Mouse (Mus musculus) stomach, embryonic 14.5 days (tissue): ENCODE results near the gene Tceanc2. TPM values are rescaled to one million over a fixed set of nuclear protein-coding genes. Genes with fewer than 3 reads are reported as not detected.

Experiments
- ATAC-seq: fragments of 200-750 bp; cut with Nextera tagmentation; 2 replicates; pipeline ENCODE4 v1.8.0; 2017; ENCODE audit warnings: low read depth, moderate TSS enrichment; ENCODE audit not compliant: insufficient number of reproducible peaks, insufficient read depth, low FRiP score
- H3K27ac ChIP-seq: fragments of 300-500 bp; sonication (generic); 2 replicates; pipeline ENCODE4 v1.5.1; 2014; ENCODE audit warnings: mild to moderate bottlenecking, low read length, moderate library complexity, mixed read lengths
- H3K27me3 ChIP-seq: fragments of 300-500 bp; sonication (generic); 2 replicates; pipeline ENCODE4 v1.6.1; 2014; ENCODE audit warnings: low read length, control low read depth, mixed read lengths; ENCODE audit not compliant: control insufficient read depth, insufficient read depth
- H3K36me3 ChIP-seq: fragments of 300-500 bp; sonication (generic); 2 replicates; pipeline ENCODE4 v1.6.1; 2014; ENCODE audit warnings: mild to moderate bottlenecking, control low read depth, low read length, moderate library complexity, mixed read lengths; ENCODE audit not compliant: control insufficient read depth, insufficient read depth
- H3K4me1 ChIP-seq: fragments of 300-500 bp; sonication (generic); 2 replicates; pipeline ENCODE4 v1.6.1; 2014; ENCODE audit warnings: low read length, control low read depth, mixed read lengths; ENCODE audit not compliant: control insufficient read depth, insufficient read depth
- H3K4me2 ChIP-seq: fragments of 300-500 bp; sonication (generic); replicated peaks from 2 replicates; pipeline ENCODE4 v1.6.1; 2014; ENCODE audit warnings: low read depth, low read length, control low read depth
- H3K4me3 ChIP-seq: fragments of 300-500 bp; sonication (generic); 2 replicates; pipeline ENCODE4 v1.5.1; 2014; ENCODE audit warnings: low read depth, low read length, control low read depth
- H3K9ac ChIP-seq: fragments of 300-500 bp; sonication (generic); replicated peaks from 2 replicates; pipeline ENCODE4 v1.6.1; 2014; ENCODE audit warnings: low read depth, mild to moderate bottlenecking, control low read depth, low read length, moderate library complexity, mixed read lengths
- H3K9me3 ChIP-seq: fragments of 300-500 bp; sonication (generic); 2 replicates; pipeline ENCODE4 v1.6.1; 2016; ENCODE audit warnings: low read depth, low read length, control low read depth; ENCODE audit not compliant: control insufficient read depth
- WGBS: fragments of 180-500 bp; shearing (Covaris S2); extraction: QIAGEN DNeasy Blood & Tissue Kit; methylation state at CpG from one replicate; pipeline ENCODE4 v1.1.7; 2014; 5-methylcytosine and 5-hydroxymethylcytosine counted together
- polyA plus RNA-seq: library from polyadenylated mRNA; unstranded; fragments of >200 nt; fragmentation: Nextera tagmentation; extraction: Ambion mirVana; gene quantifications from 2 replicates; pipeline ENCODE4 v1.2.1, GENCODE M21; 2014

Tceanc2 gene
- 16.1 and 20.8 TPM in 2 replicates for polyA plus RNA-seq

GRCm38 (mm10) chr4:107178830-107179490 lies at the start of gene Tceanc2:
Gene Tceanc2, minus strand, starts transcription at chr4:107179116.
- Histone ChIP-seq H3K4me1 (peaks cover 24% of the 10 kb centered on the region), H3K27ac (peak within 1 kb of the TSS; percentile 96), H3K4me3 (peak within 1 kb of the TSS; percentile 99), H3K9ac (peak within 1 kb of the TSS; percentile 62), H3K9me3 (no peaks in the 10 kb centered on the region), H3K4me2 (peak within 1 kb of the TSS; percentile 72), H3K27me3 (no peaks in the 10 kb centered on the region), H3K36me3 (peaks cover 5% of the 10 kb centered on the region; the same call in 1 of the 2 replicates)
- under 1% methylated on average over 47 of the region's 47 CpGs for WGBS
- ATAC-seq: peak; percentile 57; the same call in 1 of the 2 replicates

- no peak overlapping the region for H3K27ac ChIP-seq
- no peak overlapping the region for H3K9ac ChIP-seq
- no peak for ATAC-seq
- no peaks in the 10 kb centered on the region for H3K4me1 ChIP-seq
- no peaks in the 10 kb centered on the region for H3K27me3 ChIP-seq
- no peak overlapping the region for H3K4me3 ChIP-seq
- no peaks in the 10 kb centered on the region for H3K36me3 ChIP-seq
- WGBS: 88% methylated on average over 2 of the region's 2 CpGs
- H3K9me3 ChIP-seq: no peaks in the 10 kb centered on the region
- no peak overlapping the region for H3K4me2 ChIP-seq
Measured at GRCm38 (mm10) chr4:107226313-107226712, 47.4 kb upstream of the Tceanc2 start.

DNA sequence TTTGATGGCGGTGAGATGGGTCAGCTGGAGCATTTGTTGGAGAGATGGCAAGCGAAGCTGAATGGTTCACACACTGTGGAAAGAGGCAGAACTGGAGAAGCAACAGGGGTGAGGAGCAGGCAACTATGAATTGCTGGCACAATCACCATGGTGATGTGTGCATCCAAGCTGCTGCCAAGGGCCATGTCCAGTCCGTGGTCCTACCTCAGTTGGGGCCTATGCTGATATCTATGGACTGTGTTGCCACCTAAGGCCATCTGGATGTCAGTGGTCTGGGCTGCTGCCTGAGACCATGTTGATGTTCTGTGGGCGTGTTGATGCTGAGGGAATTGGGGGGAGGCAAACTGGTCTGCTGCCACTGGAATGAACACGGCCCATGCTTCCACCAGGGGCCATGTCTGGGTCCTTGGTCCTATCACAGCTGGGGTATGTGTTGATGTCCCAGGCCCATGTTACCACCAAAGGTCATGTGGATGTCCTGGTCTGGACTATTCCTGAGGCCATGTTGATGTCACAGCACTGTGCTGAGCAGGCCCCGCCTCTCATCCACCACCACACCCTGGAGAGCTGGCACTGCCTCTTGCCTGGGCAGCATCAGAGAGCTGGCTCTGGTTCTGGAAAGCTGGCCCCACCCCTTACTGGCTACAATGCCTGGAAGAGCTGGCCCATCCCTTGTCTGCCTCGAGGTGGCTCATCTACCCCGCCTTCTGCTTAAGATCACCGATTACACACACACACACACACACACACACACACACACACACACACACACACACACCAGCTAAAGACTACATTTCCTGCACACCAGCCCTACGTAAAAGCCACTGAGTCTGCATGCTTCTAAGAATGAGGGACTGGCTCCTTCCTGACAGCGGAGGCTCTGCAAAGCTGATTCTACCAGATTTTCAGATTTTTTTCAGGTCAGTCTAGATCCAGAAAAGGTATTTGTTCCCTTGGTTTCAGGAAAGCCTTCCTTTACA lies 44.6 kb upstream of the Tceanc2 start:
- H3K4me2 ChIP-seq: no peak overlapping the region
- peak; percentile 56; the same call in 1 of the 2 replicates for ATAC-seq
- H3K4me1 ChIP-seq: no peaks in the 10 kb centered on the region
- no peaks in the 10 kb centered on the region for H3K27me3 ChIP-seq
- WGBS: 76% methylated on average over 11 of the region's 11 CpGs
- H3K4me3 ChIP-seq: no peak overlapping the region
- no peaks in the 10 kb centered on the region for H3K36me3 ChIP-seq
- no peak overlapping the region for H3K27ac ChIP-seq
- H3K9ac ChIP-seq: no peak overlapping the region
- no peaks in the 10 kb centered on the region for H3K9me3 ChIP-seq

DNA sequence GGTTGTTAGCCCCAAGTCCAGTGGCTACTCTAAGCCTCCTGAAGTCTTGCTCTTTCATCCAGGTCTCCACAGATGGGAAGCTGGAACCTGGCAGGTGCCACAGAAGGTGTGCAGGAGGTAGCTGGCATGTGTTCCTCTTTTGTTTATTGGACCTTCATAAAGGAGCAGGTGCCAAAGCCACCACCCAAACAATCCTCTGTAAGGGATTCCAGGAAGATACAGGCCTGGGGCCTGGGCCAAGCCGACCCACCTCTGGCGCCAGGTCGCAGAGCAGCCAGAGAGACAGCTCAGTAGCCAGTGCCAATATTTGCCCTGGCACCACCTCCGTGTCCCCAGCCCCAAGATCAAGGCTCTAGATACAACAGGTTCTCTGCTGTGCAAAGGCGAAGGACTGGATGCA lies 42.6 kb upstream of the Tceanc2 start:
- Histone ChIP-seq H3K4me2 (no peak overlapping the region), H3K4me3 (no peak overlapping the region), H3K36me3 (no peaks in the 10 kb centered on the region), H3K9ac (no peak overlapping the region), H3K9me3 (no peaks in the 10 kb centered on the region), H3K27me3 (no peaks in the 10 kb centered on the region), H3K4me1 (no peaks in the 10 kb centered on the region), H3K27ac (no peak overlapping the region)
- no peak for ATAC-seq
- WGBS: 84% methylated on average over 5 of the region's 5 CpGs

DNA sequence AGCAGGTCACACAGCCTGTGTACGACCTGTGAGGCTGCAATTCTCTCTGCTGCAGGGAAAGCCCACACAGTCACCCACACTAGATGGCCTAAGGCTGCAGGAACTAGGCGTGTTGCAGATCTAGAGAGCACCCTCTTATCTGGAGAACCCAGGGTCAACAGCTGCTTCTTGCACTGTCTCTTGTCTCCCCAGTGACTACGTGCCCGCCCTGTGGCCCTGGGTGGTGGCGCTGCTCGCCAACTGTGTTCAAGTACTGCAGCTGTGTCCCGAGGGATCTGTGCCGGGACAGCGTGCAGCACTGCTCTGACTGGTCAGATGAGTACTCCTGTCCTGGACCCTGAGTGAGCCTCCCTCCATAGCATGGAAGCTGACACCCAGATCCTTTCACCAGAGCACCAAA lies 38.7 kb upstream of the Tceanc2 start:
- ATAC-seq: peak; percentile 66; the same call in 1 of the 2 replicates
- no peak overlapping the region for H3K9ac ChIP-seq
- 76% methylated on average over 9 of the region's 9 CpGs for WGBS
- no peak overlapping the region for H3K4me2 ChIP-seq
- H3K27me3 ChIP-seq: no peaks in the 10 kb centered on the region
- H3K36me3 ChIP-seq: no peaks in the 10 kb centered on the region
- H3K9me3 ChIP-seq: no peaks in the 10 kb centered on the region
- 0 out of 2 replicates have a peak, but pooled peaks cover 3% of the 10 kb centered on the region for H3K4me1 ChIP-seq
- H3K4me3 ChIP-seq: no peak overlapping the region
- H3K27ac ChIP-seq: no peak overlapping the region

DNA sequence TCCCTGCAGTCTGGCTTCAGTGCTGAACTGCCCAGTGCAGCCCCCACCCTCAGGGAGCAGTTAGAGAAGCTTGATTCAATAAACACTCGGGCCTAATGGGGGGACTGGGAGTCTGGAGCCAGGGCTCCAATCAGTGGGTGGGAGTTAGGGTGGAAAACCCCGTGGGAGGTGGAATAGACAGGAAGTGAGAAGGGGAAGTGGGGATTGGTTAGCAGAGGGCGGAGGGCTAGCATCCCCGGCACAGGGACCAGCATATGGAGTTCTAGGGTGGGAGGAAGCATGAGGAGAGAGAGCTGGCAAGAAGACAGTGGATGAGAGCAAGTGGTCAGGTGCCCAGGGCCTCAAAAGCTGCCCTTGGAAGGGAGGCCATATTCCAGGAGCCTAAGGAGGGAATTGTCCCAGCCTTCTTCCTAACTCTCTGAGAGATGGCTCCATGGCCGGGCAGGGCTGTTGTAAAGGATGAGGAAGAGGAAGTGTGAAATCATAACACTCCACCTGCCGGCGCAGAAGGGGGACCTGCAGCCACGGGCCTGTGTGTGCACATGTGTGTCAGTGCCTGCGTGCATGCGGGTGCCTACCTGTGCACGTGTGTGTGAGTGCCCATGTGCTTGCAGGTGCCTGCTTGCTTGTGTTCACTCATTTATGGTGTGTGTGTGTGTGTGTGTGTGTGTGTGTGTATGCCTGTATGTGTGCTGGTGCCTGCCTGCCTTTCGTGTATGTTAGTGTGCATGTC lies 34.5 kb upstream of the Tceanc2 start:
- H3K27me3 ChIP-seq: no peaks in the 10 kb centered on the region
- H3K4me3 ChIP-seq: no peak overlapping the region
- H3K4me1 ChIP-seq: 0 out of 2 replicates have a peak, but pooled peaks cover 3% of the 10 kb centered on the region
- H3K4me2 ChIP-seq: no peak overlapping the region
- 55% methylated on average over 12 of the region's 12 CpGs for WGBS
- H3K9ac ChIP-seq: no peak overlapping the region
- ATAC-seq: no peak; the same call in 1 of the 2 replicates
- H3K9me3 ChIP-seq: no peaks in the 10 kb centered on the region
- no peak overlapping the region for H3K27ac ChIP-seq
- H3K36me3 ChIP-seq: no peaks in the 10 kb centered on the region

GRCm38 (mm10) chr4:107211936-107212335 lies 33.0 kb upstream of the Tceanc2 start:
- H3K36me3 ChIP-seq: no peaks in the 10 kb centered on the region; the same call in 1 of the 2 replicates
- H3K27ac ChIP-seq: no peak overlapping the region
- no peaks in the 10 kb centered on the region for H3K9me3 ChIP-seq
- 71% methylated on average over 5 of the region's 5 CpGs for WGBS
- H3K4me2 ChIP-seq: no peak overlapping the region
- ATAC-seq: no peak
- H3K27me3 ChIP-seq: no peaks in the 10 kb centered on the region
- H3K4me1 ChIP-seq: 0 out of 2 replicates have a peak, but pooled peaks cover 3% of the 10 kb centered on the region
- H3K9ac ChIP-seq: no peak overlapping the region
- no peak overlapping the region for H3K4me3 ChIP-seq

GRCm38 (mm10) chr4:107211465-107211864 lies 32.5 kb upstream of the Tceanc2 start:
- no peak for ATAC-seq
- no peaks in the 10 kb centered on the region for H3K27me3 ChIP-seq
- no peak overlapping the region for H3K4me2 ChIP-seq
- H3K4me1 ChIP-seq: 0 out of 2 replicates have a peak, but pooled peaks cover 3% of the 10 kb centered on the region
- no peak overlapping the region; the same call in 1 of the 2 replicates for H3K27ac ChIP-seq
- no peaks in the 10 kb centered on the region for H3K9me3 ChIP-seq
- WGBS: 83% methylated on average over 4 of the region's 4 CpGs
- no peak overlapping the region for H3K9ac ChIP-seq
- H3K4me3 ChIP-seq: no peak overlapping the region
- no peaks in the 10 kb centered on the region; the same call in 1 of the 2 replicates for H3K36me3 ChIP-seq
